Mouse (Mus musculus): ENCODE data around the gene Meaf6. TPM values are rescaled to one million over a fixed set of nuclear protein-coding genes. Genes with fewer than 3 reads are reported as not detected.

The Meaf6 gene
- polyA plus RNA-seq, 1 experiment, result 72.3 TPM

DNA sequence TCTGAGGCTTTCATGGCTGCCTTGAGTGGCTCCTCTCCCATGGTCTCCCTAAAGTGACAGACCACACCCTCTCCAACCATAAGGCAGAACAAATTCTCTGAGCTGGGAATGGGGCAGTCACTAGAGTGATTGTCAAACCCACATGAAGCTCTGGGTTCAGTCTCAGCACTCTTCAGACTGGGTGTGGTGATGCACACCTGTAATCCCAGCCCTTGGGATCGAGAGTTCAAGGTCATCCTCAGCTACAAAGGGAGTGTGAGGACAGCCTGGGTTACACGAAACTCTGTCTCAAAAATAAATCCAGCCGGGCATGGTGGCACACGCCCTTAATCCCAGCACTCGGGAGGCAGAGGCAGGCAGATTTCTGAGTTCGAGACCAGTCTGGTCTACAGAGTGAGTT lies 67.5 kb downstream of the Meaf6 start:
- no peak for TF ChIP-seq GATA1 (IDR thresholded peaks at IDR 0.05; ENCODE audit: low read length)

DNA sequence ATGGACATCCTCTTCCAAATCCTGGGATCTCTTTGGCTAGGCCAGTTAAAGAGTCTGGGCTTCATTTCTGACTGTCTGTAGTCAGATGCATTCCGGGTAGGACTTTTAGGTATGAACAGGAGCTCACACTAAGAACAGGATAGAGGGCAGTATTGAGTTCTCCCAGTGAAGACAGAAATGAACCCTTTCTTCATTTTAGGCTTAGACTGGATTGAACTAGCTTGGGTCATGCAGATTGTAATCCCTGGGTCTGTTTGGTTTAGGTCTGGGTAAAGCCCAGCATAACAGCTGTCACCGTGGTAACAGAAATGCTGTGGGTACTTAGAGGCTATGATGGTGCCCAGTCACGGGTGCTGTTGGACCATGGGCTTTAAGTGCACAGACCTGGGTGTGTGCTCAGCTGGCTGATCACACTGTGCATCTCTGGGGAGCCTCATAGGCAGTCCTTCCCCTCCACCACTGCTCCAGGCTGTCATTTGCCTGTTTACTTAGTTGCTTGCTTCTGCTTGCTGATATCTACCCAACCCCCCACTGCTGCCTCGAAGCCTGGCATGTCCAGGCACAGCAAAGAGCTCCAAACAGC lies 68.8 kb downstream of the Meaf6 start:
- no peak for TF ChIP-seq GATA1 (IDR thresholded peaks at IDR 0.05; ENCODE audit: low read length)

GRCm38 (mm10) chr4:125155646-125156045 lies 70.7 kb downstream of the Meaf6 start:
- TF ChIP-seq GATA1 (IDR thresholded peaks at IDR 0.05; ENCODE audit: low read length), result no peak

GRCm38 (mm10) chr4:125157322-125157721 lies 72.4 kb downstream of the Meaf6 start:
- TF ChIP-seq GATA1 (IDR thresholded peaks at IDR 0.05; ENCODE audit: low read length), result no peak

DNA sequence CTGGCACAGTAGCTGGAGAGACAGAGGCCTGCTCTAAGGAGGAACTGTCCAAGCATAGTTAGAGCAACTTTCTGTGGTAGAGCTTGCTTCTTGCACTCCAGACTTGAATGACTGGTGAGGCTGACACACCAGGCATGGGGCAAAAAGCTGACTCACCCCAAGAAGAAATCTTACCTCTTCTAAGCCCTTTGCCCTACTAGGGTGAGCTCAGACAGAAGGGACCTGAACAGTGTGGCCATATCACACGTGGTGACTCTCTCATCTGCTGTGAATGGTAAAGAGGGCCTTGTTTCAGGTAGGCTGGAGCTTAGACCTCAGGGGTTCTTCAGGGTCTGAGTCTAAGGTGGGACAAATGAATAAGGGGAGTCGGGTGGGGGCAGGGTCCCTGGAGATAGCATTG lies 73.1 kb downstream of the Meaf6 start:
- TF ChIP-seq GATA1 (IDR thresholded peaks at IDR 0.05; ENCODE audit: low read length), result no peak

DNA sequence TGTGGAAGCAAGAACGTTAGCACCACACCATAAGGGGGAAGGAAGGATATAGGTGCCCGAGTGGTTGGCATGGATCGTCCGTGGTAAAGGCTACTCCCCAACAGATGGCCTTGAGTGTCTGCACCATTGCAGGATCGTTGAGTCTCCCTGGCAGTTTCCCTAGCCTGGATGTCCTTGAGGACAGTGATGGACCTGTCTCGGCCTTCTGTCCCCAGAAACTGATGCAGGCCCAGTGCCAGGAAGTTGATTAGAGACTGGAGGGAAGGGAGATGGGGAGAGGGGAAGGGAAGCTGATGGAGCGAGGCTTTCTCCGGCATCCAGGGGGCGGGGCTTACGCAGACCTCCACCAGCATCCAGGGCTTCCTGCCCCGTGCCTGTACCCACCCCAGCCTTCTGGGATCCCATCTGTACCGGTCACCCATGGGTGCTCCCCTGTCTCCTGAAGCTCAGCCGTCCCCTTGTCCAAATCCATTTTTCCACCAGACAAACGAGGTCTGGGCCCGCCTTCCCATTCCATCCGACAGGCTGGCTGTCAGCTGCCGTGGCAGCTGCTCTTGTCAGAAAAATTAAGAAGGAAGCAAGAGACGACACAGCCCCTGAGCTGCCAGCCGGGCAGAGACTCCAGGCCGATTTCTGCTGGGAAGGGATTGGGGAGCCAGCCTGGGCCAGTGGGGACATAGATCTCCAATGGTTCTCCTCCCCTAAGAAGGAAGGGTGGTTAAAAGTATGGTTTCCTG lies 73.8 kb downstream of the Meaf6 start:
- no peak for TF ChIP-seq GATA1 (IDR thresholded peaks at IDR 0.05; ENCODE audit: low read length)

- TF ChIP-seq GATA1 (IDR thresholded peaks at IDR 0.05; ENCODE audit: low read length), result no peak
Observed at GRCm38 (mm10) chr4:125160320-125160950, 75.5 kb downstream of the Meaf6 start.

DNA sequence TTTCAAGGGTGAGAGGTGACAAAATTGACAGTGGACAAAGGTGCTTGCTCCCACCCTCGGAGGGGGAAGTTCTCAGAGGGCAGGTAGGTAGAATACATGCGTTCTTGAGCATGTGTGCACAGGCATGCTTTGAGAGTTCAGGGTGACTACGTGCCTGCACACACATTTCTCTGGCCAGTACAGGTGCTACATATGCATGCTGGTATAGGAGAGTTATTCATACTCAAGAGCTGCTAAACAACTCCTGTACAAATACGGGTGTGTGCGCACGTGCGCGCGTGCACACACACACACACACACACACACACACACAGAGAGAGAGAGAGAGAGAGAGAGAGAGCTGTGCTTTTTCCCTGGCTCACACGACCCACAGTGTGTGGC lies 76.0 kb downstream of the Meaf6 start:
- TF ChIP-seq GATA1 (IDR thresholded peaks at IDR 0.05; ENCODE audit: low read length), result no peak

DNA sequence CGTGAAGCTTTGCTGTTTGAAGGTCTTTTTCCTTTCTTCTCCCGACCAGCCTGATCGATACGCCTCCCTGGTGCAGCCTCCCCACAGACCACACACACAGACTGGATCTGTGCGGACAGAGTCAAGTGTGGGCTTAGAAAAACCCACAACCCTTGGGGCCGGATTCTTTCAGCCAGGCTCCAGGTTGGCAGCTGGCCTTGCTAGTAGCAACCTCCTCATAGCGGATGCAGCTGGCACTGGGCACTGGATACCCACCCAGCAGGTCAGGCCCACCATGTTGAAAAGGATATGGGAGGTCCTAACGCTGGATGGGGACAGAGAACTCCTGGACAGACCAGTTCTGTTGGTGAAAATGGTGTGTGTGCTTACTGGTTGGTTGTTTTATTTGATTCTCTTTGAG lies 76.5 kb downstream of the Meaf6 start:
- no peak for TF ChIP-seq GATA1 (IDR thresholded peaks at IDR 0.05; ENCODE audit: low read length)

DNA sequence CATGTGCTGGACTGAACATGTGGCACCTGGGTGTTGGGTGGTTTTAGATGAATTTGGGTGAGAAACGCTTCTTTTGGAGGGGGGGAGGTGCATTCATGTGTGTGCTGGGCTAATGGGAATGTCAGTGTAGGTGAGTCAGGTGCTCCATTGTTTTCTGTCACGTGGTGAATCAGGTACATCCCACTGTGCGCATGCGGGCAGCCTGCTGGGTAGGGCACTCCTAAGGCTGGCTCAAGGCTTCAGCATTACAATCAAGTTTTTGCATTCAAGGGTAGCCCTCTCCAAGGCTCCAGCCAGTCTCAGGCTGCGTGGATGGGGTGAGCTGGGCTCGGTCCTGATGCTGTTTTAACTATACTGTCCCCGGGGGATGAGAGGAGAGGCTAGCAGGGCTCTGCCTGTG lies 77.8 kb downstream of the Meaf6 start:
- no peak for TF ChIP-seq GATA1 (IDR thresholded peaks at IDR 0.05; ENCODE audit: low read length)

Other genes with a start within 250 kb of the Meaf6 start
- 19.9 and 24.9 TPM in 2 replicates for gene Yrdc, start 234.5 kb upstream of the Meaf6 start, polyA plus RNA-seq (2012)
- gene 1110065P20Rik, start 233.9 kb upstream of the Meaf6 start, polyA plus RNA-seq (2012), result 34.7 and 41.4 TPM in 2 replicates
- gene Maneal, start 223.0 kb upstream of the Meaf6 start, polyA plus RNA-seq (2012), result not detected in 2 replicates
- not detected in 2 replicates for gene Epha10, start 204.2 kb upstream of the Meaf6 start, polyA plus RNA-seq (2012)
- gene 9930104L06Rik, start 148.1 kb upstream of the Meaf6 start, polyA plus RNA-seq (2012), result 3.3 and 3.7 TPM in 2 replicates
- gene Cdca8, start 145.8 kb upstream of the Meaf6 start, polyA plus RNA-seq (2012), result 166 and 199 TPM in 2 replicates
- gene Rspo1, start 98.7 kb upstream of the Meaf6 start, polyA plus RNA-seq (2012), result not detected in 2 replicates
- gene Gnl2, start 68.5 kb upstream of the Meaf6 start, polyA plus RNA-seq (2012), result 75.8 and 89.1 TPM in 2 replicates
- gene Dnali1, start 19.4 kb upstream of the Meaf6 start, polyA plus RNA-seq (2012), result not detected in 2 replicates
- 42.1 and 48.7 TPM in 2 replicates for gene Snip1, start 18.5 kb upstream of the Meaf6 start, polyA plus RNA-seq (2012)
- gene Zc3h12a, start 42.7 kb downstream of the Meaf6 start, polyA plus RNA-seq (2012), result 1.4 and 1.7 TPM in 2 replicates

All from G1E-ER4 (cell line).